Mouse (Mus musculus) heart, postnatal 14 days (tissue): ENCODE measurements around the gene Cul4a. TPM values are rescaled to one million over a fixed set of nuclear protein-coding genes. Genes with fewer than 3 reads are reported as not detected.
A peak's percentile ranks its signal among the peaks of the same experiment; 100 is the strongest.

Source experiments
- DNase-seq, 2 experiments: peaks; one replicate each; pipeline ENCODE4 v3.0.0; 2021 to 2022
- intact Hi-C: fragments of 180-260 bp; cut with DNase I; formaldehyde crosslinking; loops from one replicate; pipeline ENCODE4 v1.15.1; 2025
- total RNA-seq, 2 experiments: library from RNA; stranded (reverse); gene quantifications; 2 replicates each; pipeline ENCODE4 v1.2.3; 2021

The Cul4a gene
- total RNA-seq, 2 experiments from 2014 or later, result 78.0 to 78.3 TPM

DNA sequence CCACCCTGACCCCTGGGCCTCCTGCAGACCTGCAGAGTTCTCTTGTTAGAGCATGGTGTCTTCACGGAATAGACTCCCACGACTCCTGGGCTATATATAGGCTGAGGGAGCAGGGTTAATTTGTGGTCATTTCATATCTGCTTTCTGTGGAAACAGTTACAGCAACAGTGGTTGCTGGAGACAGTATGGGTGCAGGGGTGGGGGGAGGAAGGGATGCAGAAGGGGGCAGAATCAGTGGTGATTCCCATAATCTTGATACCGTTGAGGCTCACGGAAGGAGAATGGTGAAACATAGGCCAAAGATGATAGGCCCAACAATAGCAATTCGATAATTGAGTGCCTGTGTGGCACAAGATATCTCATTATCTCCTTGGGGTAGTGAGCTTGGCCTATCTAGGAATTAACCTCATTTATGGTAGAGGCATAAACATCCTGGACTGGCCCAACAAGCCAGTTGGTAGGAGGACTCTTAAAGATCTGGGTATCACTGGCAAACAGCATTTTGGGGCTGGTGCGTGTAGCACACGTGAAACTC, 17.5 kb downstream of the Cul4a start:
- intact Hi-C loops, result no loop called here
- DNase-seq, result no peak

DNA sequence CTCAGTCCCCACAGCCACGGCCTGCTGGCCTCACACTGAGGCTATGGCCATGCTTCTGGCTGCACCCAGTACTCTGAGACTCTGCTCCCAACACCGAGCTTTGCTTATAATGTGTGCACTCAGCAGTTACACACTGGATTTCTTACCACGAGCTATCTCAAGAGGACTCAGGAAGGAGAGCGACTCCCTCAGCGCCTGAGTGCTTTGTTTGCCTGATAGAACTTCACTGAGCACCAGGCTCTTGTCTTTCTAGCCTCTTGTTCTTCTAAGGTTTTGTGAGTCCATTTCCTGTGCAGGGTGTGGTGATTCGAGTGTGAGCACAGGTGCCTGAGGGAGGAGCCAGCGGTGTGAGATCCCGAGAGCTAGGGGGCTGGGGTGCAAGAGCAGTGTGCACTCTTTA, 19.5 kb downstream of the Cul4a start:
- no peak for DNase-seq
- intact Hi-C loops, result no loop called here

- intact Hi-C loops, result loop anchor here (5.0 kb wide), 1 partner anchor 75 kb away; no protein-coding TSS in a partner anchor
These were observed 26.8 kb downstream of the Cul4a start for GRCm38 (mm10) chr8:13132220-13132619.

DNA sequence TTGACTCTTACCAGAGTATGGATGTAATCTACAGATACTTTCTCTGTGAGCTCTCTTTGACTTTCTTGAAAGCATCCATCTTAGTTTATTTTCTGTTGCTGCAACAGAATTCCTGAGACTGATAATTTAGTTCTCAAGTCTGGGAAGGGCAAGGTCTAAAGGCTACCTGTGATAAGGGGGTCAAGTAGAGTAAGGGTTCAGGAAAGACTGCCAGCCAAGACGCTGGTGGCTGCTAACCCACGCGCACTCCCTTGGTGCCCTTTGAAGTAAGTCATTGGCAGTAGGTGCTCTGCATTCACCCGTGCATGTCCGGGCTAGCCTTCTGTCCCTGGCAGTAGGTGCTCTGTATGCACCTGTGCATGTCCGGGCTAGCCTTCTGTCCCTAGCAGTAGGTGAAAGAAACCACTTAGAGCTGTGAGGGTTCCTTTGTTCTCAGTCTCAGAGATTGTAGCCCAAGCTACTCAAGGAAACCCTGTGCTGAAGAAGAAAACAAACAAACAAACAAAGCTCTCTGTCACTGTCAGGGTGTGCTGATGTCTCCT, 34.3 kb downstream of the Cul4a start:
- DNase-seq, result no peak
- intact Hi-C loops, result no loop called here

More at GRCm38 (mm10) chr8:13132220-13132619, 26.8 kb downstream of the Cul4a start:
- peak; percentile 43 to 75 for DNase-seq

DNA sequence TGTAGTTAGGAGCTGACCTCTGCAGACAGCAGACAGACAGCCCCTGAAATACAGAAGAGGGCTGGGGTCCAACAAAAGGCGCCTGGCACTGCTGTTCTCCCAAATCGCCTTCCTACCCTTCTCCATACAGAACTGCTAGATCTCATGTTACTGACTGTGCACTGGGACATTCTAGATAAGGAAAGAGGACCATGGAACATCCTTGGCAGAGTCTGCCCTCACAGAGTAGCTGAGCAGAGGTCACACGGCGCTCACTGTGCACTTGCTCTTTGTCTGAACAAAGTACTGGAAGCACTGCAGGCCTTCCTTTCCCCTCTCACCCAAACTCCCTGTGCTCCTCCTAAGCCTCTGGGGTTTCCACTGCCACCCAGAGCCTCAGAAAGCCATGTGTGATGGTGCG, 36.3 kb downstream of the Cul4a start:
- intact Hi-C loops, result no loop called here
- no peak for DNase-seq

GRCm38 (mm10) chr8:13148476-13148875, 43.1 kb downstream of the Cul4a start:
- intact Hi-C loops, result loop anchor here (5.0 kb wide), 1 partner anchor 64 kb away; no protein-coding TSS in a partner anchor

GRCm38 (mm10) chr8:13149287-13149686, 43.9 kb downstream of the Cul4a start:
- DNase-seq, result no peak
- intact Hi-C loops, result loop anchor here (5.0 kb wide), 1 partner anchor 63 kb away; no protein-coding TSS in a partner anchor

More at GRCm38 (mm10) chr8:13148476-13148875, 43.1 kb downstream of the Cul4a start:
- DNase-seq, result no peak

DNA sequence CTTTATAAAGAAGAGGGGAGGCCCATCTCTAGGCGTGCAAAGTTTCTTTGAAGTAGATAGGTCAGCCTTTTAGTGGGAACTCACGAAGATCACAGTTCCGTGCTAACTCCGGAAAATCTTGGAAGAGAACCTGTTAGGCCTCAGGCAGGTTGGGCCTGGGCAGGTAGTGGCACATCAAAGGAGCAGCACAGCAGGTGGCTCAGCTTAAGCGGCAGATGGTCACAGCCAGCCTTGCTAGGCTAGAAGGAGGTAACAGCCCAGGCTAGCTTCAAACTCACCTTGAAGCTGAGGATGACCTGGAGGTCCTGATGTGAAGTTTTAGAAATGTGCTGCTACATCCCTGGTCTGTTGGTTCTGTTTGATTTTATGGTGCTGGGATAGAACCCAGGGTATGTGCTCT, 44.4 kb downstream of the Cul4a start:
- DNase-seq, result no peak
- intact Hi-C loops, result loop anchor here (5.0 kb wide), 1 partner anchor 62 kb away; no protein-coding TSS in a partner anchor

- intact Hi-C loops, result no loop called here
- DNase-seq, result no peak
These were observed 45.5 kb downstream of the Cul4a start for GRCm38 (mm10) chr8:13150929-13151328.

- no peak for DNase-seq
These were observed 48.7 kb downstream of the Cul4a start for GRCm38 (mm10) chr8:13154099-13154498.

DNA sequence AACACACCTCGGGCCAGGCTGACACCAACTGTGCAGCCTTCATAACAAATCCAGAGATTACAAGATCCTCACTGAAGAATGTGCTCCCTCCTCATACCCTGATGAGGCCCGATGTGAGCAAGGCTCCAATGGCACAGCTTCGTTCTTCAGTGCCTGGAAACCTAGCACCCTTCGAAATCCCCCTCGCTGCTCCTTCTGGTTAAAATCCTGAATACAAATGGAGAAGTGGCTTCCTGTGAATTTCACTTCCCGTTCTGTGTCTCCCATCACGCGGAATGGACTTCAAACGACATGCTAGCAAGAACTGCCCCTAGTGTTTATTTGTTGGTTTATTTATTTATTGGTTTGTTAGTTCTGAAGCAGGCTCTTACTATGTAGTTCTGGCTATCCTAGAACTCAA, 49.9 kb downstream of the Cul4a start:
- intact Hi-C loops, result no loop called here
- no peak for DNase-seq

More at GRCm38 (mm10) chr8:13154099-13154498, 48.7 kb downstream of the Cul4a start:
- intact Hi-C loops, result no loop called here

- no peak for DNase-seq
These were observed 51.1 kb downstream of the Cul4a start for GRCm38 (mm10) chr8:13156327-13157097.

GRCm38 (mm10) chr8:13158718-13159376, 53.4 kb downstream of the Cul4a start, which contains the start of gene Lamp1:
Gene Lamp1 (plus strand): TSS chr8:13159161.
- peak; percentile 99 to 100 for DNase-seq
- intact Hi-C loops, result no loop called here

More at GRCm38 (mm10) chr8:13156327-13157097, 51.1 kb downstream of the Cul4a start:
- intact Hi-C loops, result no loop called here

- no peak for DNase-seq
- intact Hi-C loops, result no loop called here
These were observed 54.0 kb downstream of the Cul4a start for GRCm38 (mm10) chr8:13159377-13159881.

DNA sequence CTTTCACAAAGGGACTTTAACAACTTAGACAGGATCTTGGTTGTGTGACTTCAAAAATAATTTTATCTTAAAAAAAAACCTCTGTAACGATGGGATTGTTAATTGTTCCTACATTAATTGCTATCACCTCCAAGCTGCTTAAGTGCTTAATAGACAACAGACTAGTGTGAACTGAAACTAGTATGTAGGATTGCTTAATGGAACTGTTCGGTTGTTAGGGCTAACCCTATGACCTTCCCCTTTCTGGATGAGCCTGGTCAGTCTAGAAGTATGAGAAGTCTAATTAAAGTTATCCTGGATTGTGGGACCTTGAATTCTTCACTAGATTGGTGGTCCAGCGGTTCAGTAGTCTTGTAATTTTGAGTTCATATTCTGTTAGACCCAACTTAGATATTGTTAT, 55.3 kb downstream of the Cul4a start:
- DNase-seq, result no peak
- intact Hi-C loops, result loop anchor here (5.0 kb wide), 1 partner anchor 53 kb away; the partner anchor contains the start of genes Cul4a and Pcid2

DNA sequence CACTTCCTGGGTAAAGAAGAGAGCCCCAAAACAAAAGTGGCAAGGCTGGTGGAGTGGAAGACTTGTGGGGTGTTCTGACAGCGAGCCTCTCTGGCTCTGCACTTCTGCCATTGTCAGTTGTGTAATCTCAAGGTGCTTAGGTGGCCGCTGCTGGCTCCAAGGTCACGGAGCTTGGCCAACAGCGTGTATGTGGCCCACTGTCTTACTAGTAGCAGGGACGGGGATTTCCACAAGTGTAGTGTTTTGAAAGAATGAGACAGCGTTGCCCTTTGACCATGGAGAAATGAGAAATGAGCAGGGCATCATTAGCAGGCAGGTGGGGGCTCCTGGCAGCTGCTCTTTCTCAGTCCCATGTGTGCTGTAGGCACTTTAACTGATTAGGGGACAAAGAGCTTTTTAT, 56.7 kb downstream of the Cul4a start:
- DNase-seq, result no peak
- intact Hi-C loops, result loop anchor here (5.0 kb wide), 1 partner anchor 55 kb away; the partner anchor contains the start of genes Cul4a and Pcid2

DNA sequence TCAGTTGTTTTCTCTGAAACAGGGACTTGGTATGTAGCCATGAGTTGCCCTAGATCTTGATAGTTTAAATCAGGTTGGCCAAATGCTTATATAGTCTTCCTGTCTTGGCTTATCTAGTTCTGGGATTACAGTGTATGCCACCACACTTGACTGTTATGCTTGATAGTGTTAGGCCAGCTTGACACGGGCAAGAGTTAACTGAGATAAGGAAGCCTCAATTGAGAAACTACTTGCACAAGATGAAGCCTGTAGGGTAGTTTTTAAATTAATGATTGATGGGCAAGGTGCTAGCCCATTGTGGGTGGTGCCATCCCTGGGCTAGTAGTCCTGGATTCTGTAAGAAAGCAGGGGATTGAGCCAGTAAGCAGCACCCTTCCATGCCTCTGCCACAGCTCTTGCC, 58.1 kb downstream of the Cul4a start:
- intact Hi-C loops, result loop anchor here (5.0 kb wide), 1 partner anchor 56 kb away; the partner anchor contains the start of genes Cul4a and Pcid2
- DNase-seq, result no peak

DNA sequence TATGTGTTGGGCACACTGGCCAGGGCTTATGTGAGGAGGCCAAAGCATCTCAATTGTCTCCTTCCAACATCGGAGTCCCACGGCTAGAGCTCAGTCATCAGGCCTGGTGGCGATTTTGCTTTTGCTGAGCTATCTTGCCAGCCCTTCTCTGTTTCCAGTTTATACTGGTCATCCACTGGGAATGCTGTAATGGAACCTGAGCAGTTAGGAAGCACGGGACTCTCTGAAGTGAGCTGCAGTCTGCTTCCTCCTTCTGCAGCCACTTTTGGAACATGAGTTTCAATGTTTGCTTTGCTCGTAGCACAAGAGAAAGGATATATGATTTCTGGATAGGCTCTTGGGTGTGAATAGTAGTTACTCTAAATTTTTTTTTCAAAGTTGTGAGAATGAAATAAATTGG, 58.9 kb downstream of the Cul4a start:
- intact Hi-C loops, result loop anchor here (5.0 kb wide), 1 partner anchor 57 kb away; the partner anchor contains the start of genes Cul4a and Pcid2
- DNase-seq, result no peak

DNA sequence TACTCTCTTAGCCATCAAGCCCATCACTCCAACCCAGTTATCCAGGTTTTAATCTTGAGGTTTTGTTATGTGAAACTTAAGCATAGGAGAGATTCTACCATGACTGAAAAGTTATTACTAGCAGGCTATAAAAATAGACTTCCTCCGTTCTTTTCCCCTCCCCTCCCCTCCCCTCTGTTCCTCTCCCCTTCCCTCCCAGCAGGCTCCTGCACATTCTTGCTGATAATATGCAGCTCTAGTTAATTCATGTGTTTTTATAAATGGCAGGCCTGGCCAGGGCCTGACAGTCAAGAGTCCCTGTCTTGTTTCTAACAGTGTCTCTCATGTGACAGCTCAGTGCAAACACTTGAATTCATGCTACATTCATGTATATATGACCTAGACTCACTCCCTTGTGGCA, 65.1 kb downstream of the Cul4a start:
- DNase-seq, result no peak

DNA sequence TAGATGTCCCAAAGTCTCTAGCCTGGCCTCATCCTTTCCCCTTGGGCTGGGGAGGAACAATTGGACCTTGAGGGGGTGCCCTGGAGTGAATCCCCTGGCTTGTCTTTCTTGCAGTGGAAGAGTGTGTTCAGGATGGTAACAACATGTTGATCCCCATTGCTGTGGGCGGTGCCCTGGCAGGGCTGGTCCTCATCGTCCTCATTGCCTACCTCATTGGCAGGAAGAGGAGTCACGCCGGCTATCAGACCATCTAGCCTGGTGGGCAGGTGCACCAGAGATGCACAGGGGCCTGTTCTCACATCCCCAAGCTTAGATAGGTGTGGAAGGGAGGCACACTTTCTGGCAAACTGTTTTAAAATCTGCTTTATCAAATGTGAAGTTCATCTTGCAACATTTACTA, 68.9 kb downstream of the Cul4a start:
- intact Hi-C loops, result no loop called here
- no peak for DNase-seq

More for the DNA sequence above, 65.1 kb downstream of the Cul4a start:
- intact Hi-C loops, result no loop called here
